Mouse (Mus musculus) stomach, embryonic 14.5 days (tissue): ENCODE data around the gene Mink1. TPM values are rescaled to one million over a fixed set of nuclear protein-coding genes. Genes with fewer than 3 reads are reported as not detected.
A peak's percentile ranks its signal among the peaks of the same experiment; 100 is the strongest.

ENCODE experiments used
- ATAC-seq: fragments of 200-750 bp; cut with Nextera tagmentation; 2 replicates; pipeline ENCODE4 v1.8.0; 2017; ENCODE audit warnings: low read depth, moderate TSS enrichment; ENCODE audit not compliant: insufficient number of reproducible peaks, insufficient read depth, low FRiP score
- H3K27ac ChIP-seq: fragments of 300-500 bp; sonication (generic); 2 replicates; pipeline ENCODE4 v1.5.1; 2014; ENCODE audit warnings: mild to moderate bottlenecking, low read length, moderate library complexity, mixed read lengths
- H3K27me3 ChIP-seq: fragments of 300-500 bp; sonication (generic); 2 replicates; pipeline ENCODE4 v1.6.1; 2014; ENCODE audit warnings: low read length, control low read depth, mixed read lengths; ENCODE audit not compliant: control insufficient read depth, insufficient read depth
- H3K36me3 ChIP-seq: fragments of 300-500 bp; sonication (generic); 2 replicates; pipeline ENCODE4 v1.6.1; 2014; ENCODE audit warnings: mild to moderate bottlenecking, control low read depth, low read length, moderate library complexity, mixed read lengths; ENCODE audit not compliant: control insufficient read depth, insufficient read depth
- H3K4me1 ChIP-seq: fragments of 300-500 bp; sonication (generic); 2 replicates; pipeline ENCODE4 v1.6.1; 2014; ENCODE audit warnings: low read length, control low read depth, mixed read lengths; ENCODE audit not compliant: control insufficient read depth, insufficient read depth
- H3K4me2 ChIP-seq: fragments of 300-500 bp; sonication (generic); replicated peaks from 2 replicates; pipeline ENCODE4 v1.6.1; 2014; ENCODE audit warnings: low read depth, low read length, control low read depth
- H3K4me3 ChIP-seq: fragments of 300-500 bp; sonication (generic); 2 replicates; pipeline ENCODE4 v1.5.1; 2014; ENCODE audit warnings: low read depth, low read length, control low read depth
- H3K9ac ChIP-seq: fragments of 300-500 bp; sonication (generic); replicated peaks from 2 replicates; pipeline ENCODE4 v1.6.1; 2014; ENCODE audit warnings: low read depth, mild to moderate bottlenecking, control low read depth, low read length, moderate library complexity, mixed read lengths
- H3K9me3 ChIP-seq: fragments of 300-500 bp; sonication (generic); 2 replicates; pipeline ENCODE4 v1.6.1; 2016; ENCODE audit warnings: low read depth, low read length, control low read depth; ENCODE audit not compliant: control insufficient read depth
- WGBS: fragments of 180-500 bp; shearing (Covaris S2); extraction: QIAGEN DNeasy Blood & Tissue Kit; methylation state at CpG from one replicate; pipeline ENCODE4 v1.1.7; 2014; 5-methylcytosine and 5-hydroxymethylcytosine counted together
- polyA plus RNA-seq: library from polyadenylated mRNA; unstranded; fragments of >200 nt; fragmentation: Nextera tagmentation; extraction: Ambion mirVana; gene quantifications from 2 replicates; pipeline ENCODE4 v1.2.1, GENCODE M21; 2014

Gene Mink1
- polyA plus RNA-seq, 1 experiment from 2014 or later = 23.0 TPM

DNA sequence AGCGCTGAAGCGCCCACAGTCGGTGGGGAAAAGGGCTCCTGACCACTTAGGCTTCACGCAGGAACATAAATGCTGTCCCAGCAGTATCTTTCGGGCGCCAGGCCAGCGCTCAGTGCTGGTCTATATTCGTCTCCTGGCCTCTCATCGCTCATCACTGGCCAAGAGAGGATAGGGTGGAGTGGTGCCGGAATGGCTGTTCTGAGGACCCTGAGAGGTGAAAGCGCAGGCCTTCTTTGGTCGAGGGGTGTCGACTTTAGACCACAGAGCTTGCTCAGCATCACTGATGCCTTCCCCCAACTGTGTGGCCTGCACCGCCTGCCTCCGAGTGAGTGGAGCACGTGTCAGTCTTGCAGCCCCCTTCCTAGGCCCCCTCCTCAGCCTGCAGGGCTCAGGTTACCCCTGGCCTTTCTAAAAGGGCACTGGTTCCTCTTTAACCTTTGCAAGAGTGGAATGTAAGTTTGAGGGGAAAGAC is 93.8 kb downstream of the Mink1 start:
- Histone ChIP-seq H3K27ac (peak overlapping the region; percentile 99), H3K9ac (peak overlapping the region; percentile 98), H3K4me2 (peak overlapping the region; percentile 85), H3K4me3 (peak overlapping the region; percentile 100), H3K36me3 (peaks cover 10% of the 10 kb centered on the region; the same call in 1 of the 2 replicates), H3K9me3 (no peaks in the 10 kb centered on the region), H3K4me1 (peaks cover 28% of the 10 kb centered on the region), H3K27me3 (no peaks in the 10 kb centered on the region)
- 7% methylated on average over 16 of the region's 16 CpGs for WGBS
- no peak for ATAC-seq

DNA sequence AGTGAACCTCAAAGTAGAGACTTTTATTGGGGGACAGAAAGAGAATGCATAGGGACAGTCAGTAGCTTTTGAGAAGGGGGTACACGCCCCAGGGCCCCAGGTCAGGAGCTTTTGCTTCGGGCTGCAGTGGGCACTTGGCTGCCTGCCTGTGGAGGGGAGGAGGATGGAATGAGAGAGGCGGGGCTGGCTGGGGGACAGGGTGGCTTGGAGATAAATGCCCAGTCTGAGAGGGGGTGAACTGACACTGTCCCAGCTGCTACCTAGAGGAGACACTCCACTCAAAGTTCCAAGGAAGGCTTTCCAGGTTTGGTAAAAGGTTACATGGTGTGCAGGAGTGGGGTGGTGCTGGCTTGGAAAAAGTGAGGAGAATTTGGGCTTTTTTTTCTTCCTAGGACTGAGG is 94.3 kb downstream of the Mink1 start, which contains the start of gene Eno3:
TSS of gene Eno3 (plus strand) at position 239 of the 400 bp plus-strand sequence.
- Histone ChIP-seq H3K4me1 (peaks cover 24% of the 10 kb centered on the region), H3K9ac (peak within 1 kb of the TSS; percentile 98), H3K4me2 (peak within 1 kb of the TSS; percentile 85), H3K27ac (peak within 1 kb of the TSS; percentile 99), H3K4me3 (peak within 1 kb of the TSS; percentile 100), H3K27me3 (no peaks in the 10 kb centered on the region), H3K9me3 (no peaks in the 10 kb centered on the region), H3K36me3 (peaks cover 7% of the 10 kb centered on the region; the same call in 1 of the 2 replicates)
- no peak for ATAC-seq
- WGBS = 9% methylated on average over 3 of the region's 3 CpGs

DNA sequence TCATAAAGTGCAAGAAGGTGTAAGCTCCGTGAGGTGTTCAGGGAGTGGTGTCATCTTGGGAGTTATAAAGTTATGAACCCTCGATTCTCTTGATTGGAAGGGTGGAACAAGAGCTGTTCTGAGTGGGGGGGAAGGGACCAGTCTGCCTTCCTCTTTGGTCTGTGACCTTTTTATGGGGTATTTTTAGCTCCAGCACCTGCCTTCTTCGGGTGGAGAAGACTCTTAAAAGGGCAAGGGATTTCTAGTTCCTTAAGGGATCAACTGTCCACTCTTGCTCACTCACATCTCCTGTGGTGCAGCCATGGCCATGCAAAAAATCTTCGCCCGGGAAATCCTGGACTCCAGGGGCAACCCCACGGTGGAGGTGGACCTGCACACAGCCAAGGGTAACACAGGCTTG is 94.9 kb downstream of the Mink1 start:
- no peaks in the 10 kb centered on the region for H3K9me3 ChIP-seq
- H3K9ac ChIP-seq = no peak overlapping the region
- H3K27ac ChIP-seq = no peak overlapping the region; the same call in 1 of the 2 replicates
- peaks cover 7% of the 10 kb centered on the region for H3K36me3 ChIP-seq
- H3K4me2 ChIP-seq = no peak overlapping the region
- peaks cover 18% of the 10 kb centered on the region for H3K4me1 ChIP-seq
- H3K27me3 ChIP-seq = no peaks in the 10 kb centered on the region
- no peak for ATAC-seq
- WGBS = 42% methylated on average over 6 of the region's 6 CpGs
- no peak overlapping the region for H3K4me3 ChIP-seq

DNA sequence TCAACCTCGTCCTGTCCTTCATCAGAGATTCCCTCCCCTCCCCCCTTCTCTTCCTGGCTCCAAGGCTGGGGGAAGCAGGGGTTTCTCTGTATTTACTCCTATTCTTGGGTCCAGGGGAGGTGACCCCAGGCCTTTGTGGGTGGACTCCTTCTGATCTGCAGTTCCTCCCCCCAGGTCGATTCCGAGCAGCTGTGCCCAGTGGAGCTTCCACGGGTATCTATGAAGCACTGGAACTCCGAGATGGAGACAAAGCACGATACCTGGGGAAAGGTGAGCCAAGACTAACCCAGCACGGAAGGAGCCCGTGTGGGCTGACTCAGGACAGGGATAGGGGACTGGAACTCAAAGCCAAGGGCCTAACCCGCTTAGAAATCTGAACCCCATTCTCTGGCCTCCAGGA is 95.3 kb downstream of the Mink1 start:
- Histone ChIP-seq H3K4me1 (peaks cover 14% of the 10 kb centered on the region), H3K27ac (no peak overlapping the region), H3K9ac (no peak overlapping the region), H3K9me3 (no peaks in the 10 kb centered on the region), H3K4me2 (no peak overlapping the region), H3K27me3 (no peaks in the 10 kb centered on the region), H3K4me3 (no peak overlapping the region), H3K36me3 (peaks cover 11% of the 10 kb centered on the region)
- 48% methylated on average over 9 of the region's 9 CpGs for WGBS
- no peak for ATAC-seq

DNA sequence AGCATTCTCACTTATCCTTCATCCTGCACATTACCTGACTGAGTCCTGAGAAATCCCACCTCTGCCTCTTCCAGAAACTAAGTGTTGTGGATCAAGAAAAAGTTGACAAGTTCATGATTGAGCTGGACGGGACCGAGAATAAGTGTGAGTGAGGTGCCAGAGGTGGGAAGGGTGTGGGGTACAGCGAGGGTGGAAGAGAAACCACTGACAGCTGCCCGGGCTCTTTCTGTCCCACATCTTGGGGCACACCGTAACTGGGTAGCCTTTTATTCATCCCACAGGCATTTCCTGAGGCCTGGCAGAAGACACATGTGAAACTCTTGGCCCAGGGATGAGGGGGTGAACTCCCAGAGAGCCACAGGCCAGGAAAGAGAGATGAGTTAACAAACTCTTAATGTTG is 95.8 kb downstream of the Mink1 start:
- Histone ChIP-seq H3K4me3 (no peak overlapping the region), H3K4me1 (peaks cover 14% of the 10 kb centered on the region), H3K4me2 (no peak overlapping the region), H3K27me3 (no peaks in the 10 kb centered on the region), H3K9ac (no peak overlapping the region), H3K9me3 (no peaks in the 10 kb centered on the region), H3K36me3 (peaks cover 15% of the 10 kb centered on the region), H3K27ac (no peak overlapping the region)
- WGBS = 77% methylated on average over 5 of the region's 5 CpGs
- no peak for ATAC-seq

DNA sequence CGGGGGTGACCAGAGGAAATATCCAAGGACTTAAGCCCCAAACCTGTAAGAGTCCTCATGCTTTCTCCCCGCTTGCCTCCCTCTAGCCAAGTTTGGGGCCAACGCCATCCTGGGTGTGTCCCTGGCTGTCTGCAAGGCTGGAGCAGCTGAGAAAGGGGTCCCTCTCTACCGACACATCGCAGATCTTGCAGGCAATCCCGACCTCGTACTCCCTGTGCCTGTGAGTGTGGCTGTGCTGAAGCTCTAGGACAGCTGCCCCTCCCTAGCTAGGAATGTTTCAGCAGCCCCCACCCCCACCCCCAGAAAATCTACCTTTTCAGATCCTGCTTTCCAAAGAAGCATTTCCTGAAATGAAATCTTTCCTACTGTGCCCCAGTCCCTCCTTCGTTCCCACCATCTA is 96.3 kb downstream of the Mink1 start:
- no peak for ATAC-seq
- no peak overlapping the region for H3K9ac ChIP-seq

DNA sequence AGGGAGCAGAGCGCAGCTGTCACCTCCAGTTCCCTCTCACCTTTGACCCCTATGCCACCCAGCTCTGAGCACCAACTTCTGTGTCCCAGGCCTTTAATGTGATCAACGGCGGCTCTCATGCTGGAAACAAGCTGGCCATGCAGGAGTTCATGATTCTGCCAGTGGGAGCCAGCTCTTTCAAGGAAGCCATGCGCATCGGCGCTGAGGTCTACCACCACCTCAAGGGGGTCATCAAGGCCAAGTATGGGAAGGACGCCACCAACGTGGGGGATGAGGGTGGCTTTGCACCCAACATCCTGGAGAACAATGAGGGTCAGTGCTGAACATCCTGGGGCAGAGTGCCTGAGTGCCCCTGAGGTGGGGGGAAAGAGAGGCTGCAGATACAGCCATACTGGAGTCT is 97.9 kb downstream of the Mink1 start:
- Histone ChIP-seq H3K4me2 (no peak overlapping the region), H3K27ac (no peak overlapping the region), H3K9me3 (no peaks in the 10 kb centered on the region), H3K4me3 (no peak overlapping the region), H3K9ac (no peak overlapping the region), H3K4me1 (peaks cover 14% of the 10 kb centered on the region), H3K27me3 (no peaks in the 10 kb centered on the region), H3K36me3 (peaks cover 35% of the 10 kb centered on the region)
- whole genome bisulfite sequencing = 83% methylated on average over 8 of the region's 8 CpGs
- no peak for ATAC-seq

More for the DNA sequence above, 96.3 kb downstream of the Mink1 start:
- Histone ChIP-seq H3K9me3 (no peaks in the 10 kb centered on the region), H3K4me1 (peaks cover 14% of the 10 kb centered on the region), H3K4me2 (no peak overlapping the region), H3K36me3 (peaks cover 19% of the 10 kb centered on the region), H3K27me3 (no peaks in the 10 kb centered on the region), H3K27ac (no peak overlapping the region), H3K4me3 (no peak overlapping the region)
- WGBS = 62% methylated on average over 8 of the region's 8 CpGs

DNA sequence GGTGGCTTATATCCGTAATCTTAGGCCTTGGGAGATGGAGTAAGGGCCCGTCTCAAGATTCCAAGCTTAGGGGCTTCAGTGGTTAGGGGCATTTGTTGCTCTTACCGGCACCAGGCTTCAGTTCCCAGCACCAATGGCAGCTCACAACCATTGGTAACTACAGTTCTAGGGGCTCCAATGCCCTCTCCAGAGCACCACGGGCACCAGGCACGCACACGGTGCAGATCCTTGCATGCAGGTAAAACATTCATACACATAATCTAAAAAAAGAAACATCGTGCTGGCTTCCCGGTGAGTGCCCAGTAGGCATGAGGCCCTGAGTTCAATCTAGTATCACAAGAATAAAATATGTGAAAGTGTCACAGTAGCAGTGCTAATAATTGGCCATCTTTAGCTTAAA is 100.4 kb downstream of the Mink1 start:
- ATAC-seq = no peak
- peaks cover 35% of the 10 kb centered on the region for H3K36me3 ChIP-seq
- H3K4me1 ChIP-seq = peaks cover 8% of the 10 kb centered on the region; the same call in 1 of the 2 replicates
- WGBS = 91% methylated on average over 8 of the region's 8 CpGs
- H3K4me2 ChIP-seq = no peak overlapping the region
- H3K4me3 ChIP-seq = no peak overlapping the region
- no peaks in the 10 kb centered on the region for H3K27me3 ChIP-seq
- H3K27ac ChIP-seq = no peak overlapping the region
- no peak overlapping the region for H3K9ac ChIP-seq
- no peaks in the 10 kb centered on the region for H3K9me3 ChIP-seq

DNA sequence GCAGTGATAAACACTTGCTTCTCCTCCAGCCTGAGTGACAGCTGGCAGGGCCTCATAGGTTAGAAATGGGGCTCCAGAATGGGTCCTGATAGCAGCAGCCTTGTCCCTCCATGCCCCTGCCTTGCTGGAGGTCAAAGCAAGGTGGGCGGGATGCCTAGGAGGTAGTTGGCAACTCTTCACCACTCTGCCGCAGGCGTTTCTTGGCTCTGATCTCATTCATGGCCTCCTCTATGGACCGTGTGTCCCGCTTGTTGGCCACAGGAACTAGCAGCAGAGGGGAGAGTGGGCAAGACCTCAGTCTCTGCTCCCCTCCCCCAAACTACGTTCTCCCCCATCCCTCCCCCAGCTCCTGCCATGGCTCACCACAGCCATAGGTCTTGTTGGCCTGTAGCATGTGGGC is 101.3 kb downstream of the Mink1 start:
- Histone ChIP-seq H3K4me3 (no peak overlapping the region), H3K27me3 (no peaks in the 10 kb centered on the region), H3K36me3 (peaks cover 35% of the 10 kb centered on the region), H3K9me3 (no peaks in the 10 kb centered on the region), H3K9ac (no peak overlapping the region), H3K4me1 (peaks cover 8% of the 10 kb centered on the region; the same call in 1 of the 2 replicates), H3K4me2 (no peak overlapping the region), H3K27ac (no peak overlapping the region)
- WGBS = 94% methylated on average over 6 of the region's 6 CpGs
- ATAC-seq = no peak
